Mouse (Mus musculus): ENCODE measurements around the gene Gm11569. TPM values are rescaled to one million over a fixed set of nuclear protein-coding genes. Genes with fewer than 3 reads are reported as not detected.
"Not testable (repeated sequence)": the region's sequence is repeated elsewhere in the genome, so short reads cannot be mapped to it uniquely, and the experiment has no call there.

Gene Gm11569
- total RNA-seq (2021) = not detected in 2 replicates
- long read RNA-seq = 0 reads

- not testable (repeated sequence) for DNase-seq
These were observed at the start of gene Gm11569 for GRCm38 (mm10) chr11:99798832-99799231. Gm11569 (minus strand) TSS chr11:99798932.

- DNase-seq = no peak
These were observed 48.0 kb upstream of the Gm11569 start for GRCm38 (mm10) chr11:99846746-99847145.

GRCm38 (mm10) chr11:99842185-99842584, 43.5 kb upstream of the Gm11569 start:
- no peak for DNase-seq

GRCm38 (mm10) chr11:99837966-99838365, 39.2 kb upstream of the Gm11569 start, which contains the start of gene 2300003K06Rik:
2300003K06Rik (minus strand) TSS chr11:99838066.
- no peak for DNase-seq

GRCm38 (mm10) chr11:99815566-99815965, 16.8 kb upstream of the Gm11569 start, which contains the start of gene Gm11564:
Gm11564 (minus strand) TSS chr11:99815666.
- not testable (repeated sequence) for DNase-seq

GRCm38 (mm10) chr11:99809792-99810191, 11.1 kb upstream of the Gm11569 start, which contains the start of gene Krtap4-13:
Krtap4-13 (minus strand) TSS chr11:99809892.
- DNase-seq = not testable (repeated sequence)

GRCm38 (mm10) chr11:99804346-99804745, 5.6 kb upstream of the Gm11569 start, which contains the start of gene Gm11554:
Gm11554 (minus strand) TSS chr11:99804446.
- not testable (repeated sequence) for DNase-seq

GRCm38 (mm10) chr11:99793367-99793766, 5.4 kb downstream of the Gm11569 start, which contains the start of gene Gm11596:
Gm11596 (minus strand) TSS chr11:99793467.
- DNase-seq = no peak

- not testable (repeated sequence) for DNase-seq
These were observed 13.8 kb downstream of the Gm11569 start, which contains the start of gene Krtap4-9 for GRCm38 (mm10) chr11:99784900-99785299. Krtap4-9 (plus strand) TSS chr11:99785200.

- DNase-seq = no peak
These were observed 18.1 kb downstream of the Gm11569 start, which contains the start of gene Krtap4-8 for GRCm38 (mm10) chr11:99780604-99781003. Krtap4-8 (minus strand) TSS chr11:99780704.

- no peak for DNase-seq
These were observed 20.3 kb downstream of the Gm11569 start for GRCm38 (mm10) chr11:99778401-99778800.

- not testable (repeated sequence) for DNase-seq
These were observed 25.9 kb downstream of the Gm11569 start, which contains the start of gene Gm11595 for GRCm38 (mm10) chr11:99772813-99773212. Gm11595 (minus strand) TSS chr11:99772913.

GRCm38 (mm10) chr11:99768410-99768809, 30.3 kb downstream of the Gm11569 start:
- DNase-seq = no peak

- no peak for DNase-seq
These were observed 39.9 kb downstream of the Gm11569 start for GRCm38 (mm10) chr11:99758877-99759276.

Other genes starting within 250 kb of the Gm11569 start
- not detected in 2 replicates for gene Krtap3-3, start 248.1 kb downstream of the Gm11569 start, total RNA-seq (2021)
- not detected in 2 replicates for gene Krtap3-2, start 242.1 kb downstream of the Gm11569 start, total RNA-seq (2021)
- not detected in 2 replicates for gene Gm11939, start 239.5 kb downstream of the Gm11569 start, total RNA-seq (2021)
- gene Krtap3-1, start 232.3 kb downstream of the Gm11569 start, total RNA-seq (2021) = not detected in 2 replicates
- not detected in 2 replicates for gene Krtap1-5, start 217.9 kb downstream of the Gm11569 start, total RNA-seq (2021)
- gene Krtap1-4, start 215.3 kb downstream of the Gm11569 start, total RNA-seq (2021) = not detected in 2 replicates
- gene Krtap1-3, start 207.6 kb downstream of the Gm11569 start, total RNA-seq (2021) = not detected in 2 replicates
- gene Krtap9-3, start 200.8 kb downstream of the Gm11569 start, total RNA-seq (2021) = not detected in 2 replicates
- gene Gm11938, start 195.6 kb downstream of the Gm11569 start, total RNA-seq (2021) = not detected in 2 replicates
- gene Gm11937, start 188.7 kb downstream of the Gm11569 start, total RNA-seq (2021) = not detected in 2 replicates
- not detected in 2 replicates for gene Krtap2-4, start 184.1 kb downstream of the Gm11569 start, total RNA-seq (2021)
- not detected in 2 replicates for gene Gm11562, start 178.5 kb downstream of the Gm11569 start, total RNA-seq (2021)
- not detected in 2 replicates for gene Krtap4-1, start 170.7 kb downstream of the Gm11569 start, total RNA-seq (2021)
- not detected in 2 replicates for gene Krtap4-2, start 163.8 kb downstream of the Gm11569 start, total RNA-seq (2021)
- gene Krtap4-7, start 154.8 kb downstream of the Gm11569 start, total RNA-seq (2021) = not detected in 2 replicates
- gene Gm11555, start 148.7 kb downstream of the Gm11569 start, total RNA-seq (2021) = not detected in 2 replicates
- not detected in 2 replicates for gene Gm11563, start 140.0 kb downstream of the Gm11569 start, total RNA-seq (2021)
- gene Krtap4-6, start 133.0 kb downstream of the Gm11569 start, total RNA-seq (2021) = not detected in 2 replicates
- not detected in 2 replicates for gene Gm14190, start 108.2 kb downstream of the Gm11569 start, total RNA-seq (2021)
- not detected in 2 replicates for gene Gm14180, start 64.6 kb downstream of the Gm11569 start, total RNA-seq (2021)
- not detected in 2 replicates for gene Gm11595, start 26.0 kb downstream of the Gm11569 start, total RNA-seq (2021)
- gene Krtap4-8, start 18.2 kb downstream of the Gm11569 start, total RNA-seq (2021) = not detected in 2 replicates
- not detected in 2 replicates for gene Krtap4-9, start 13.7 kb downstream of the Gm11569 start, total RNA-seq (2021)
- gene Gm11596, start 5.5 kb downstream of the Gm11569 start, total RNA-seq (2021) = not detected in 2 replicates
- gene Gm11554, start 5.5 kb upstream of the Gm11569 start, total RNA-seq (2021) = not detected in 2 replicates
- gene Krtap4-13, start 11.0 kb upstream of the Gm11569 start, total RNA-seq (2021) = not detected in 2 replicates
- not detected in 2 replicates for gene Gm11564, start 16.7 kb upstream of the Gm11569 start, total RNA-seq (2021)
- not detected in 2 replicates for gene 2300003K06Rik, start 39.1 kb upstream of the Gm11569 start, total RNA-seq (2021)
- gene Krtap4-16, start 52.7 kb upstream of the Gm11569 start, total RNA-seq (2021) = not detected in 2 replicates
- gene Gm11568, start 59.0 kb upstream of the Gm11569 start, total RNA-seq (2021) = not detected in 2 replicates
- gene Gm11559, start 65.5 kb upstream of the Gm11569 start, total RNA-seq (2021) = not detected in 2 replicates
- gene Krtap9-1, start 74.5 kb upstream of the Gm11569 start, total RNA-seq (2021) = not detected in 2 replicates
- not detected in 2 replicates for gene Gm11567, start 80.3 kb upstream of the Gm11569 start, total RNA-seq (2021)
- not detected in 2 replicates for gene Krtap31-1, start 109.0 kb upstream of the Gm11569 start, total RNA-seq (2021)
- gene Gm11565, start 115.8 kb upstream of the Gm11569 start, total RNA-seq (2021) = not detected in 2 replicates
- not detected in 2 replicates for gene Krtap31-2, start 137.4 kb upstream of the Gm11569 start, total RNA-seq (2021)
- not detected in 2 replicates for gene Krtap9-5, start 149.5 kb upstream of the Gm11569 start, total RNA-seq (2021)
- gene Krtap29-1, start 180.1 kb upstream of the Gm11569 start, total RNA-seq (2021) = not detected in 2 replicates
- gene Krtap16-1, start 187.7 kb upstream of the Gm11569 start, total RNA-seq (2021) = not detected in 2 replicates
- gene Krtap17-1, start 195.1 kb upstream of the Gm11569 start, total RNA-seq (2021) = not detected in 2 replicates
- not detected in 2 replicates for gene Krt33a, start 217.3 kb upstream of the Gm11569 start, total RNA-seq (2021)
- not detected in 2 replicates for gene Krt33b, start 230.9 kb upstream of the Gm11569 start, total RNA-seq (2021)
- not detected in 2 replicates for gene Krt34, start 242.6 kb upstream of the Gm11569 start, total RNA-seq (2021)